Mouse (Mus musculus) heart, adult 11 months (tissue): ENCODE measurements around the gene Gm4307.
A peak's percentile ranks its signal among the peaks of the same experiment; 100 is the strongest.
"Not testable (repeated sequence)": the region's sequence is repeated elsewhere in the genome, so short reads cannot be mapped to it uniquely, and the experiment has no call there.

Source experiments
- DNase-seq: peaks from one replicate; pipeline ENCODE4 v3.0.0; 2022

The Gm4307 gene

GRCm38 (mm10) chr10:100361038-100361437, at the start of gene Gm4307:
Gene Gm4307 (plus strand): TSS chr10:100361338.
- DNase-seq = not testable (repeated sequence)

GRCm38 (mm10) chr10:100335376-100335775, 25.8 kb upstream of the Gm4307 start, which contains the start of gene Gm4301:
Gene Gm4301 (plus strand): TSS chr10:100335676.
- DNase-seq = not testable (repeated sequence)

GRCm38 (mm10) chr10:100340536-100340935, 20.6 kb upstream of the Gm4307 start, which contains the start of gene Gm4302:
Gene Gm4302 (plus strand): TSS chr10:100340836.
- not testable (repeated sequence) for DNase-seq

- not testable (repeated sequence) for DNase-seq
Observed at GRCm38 (mm10) chr10:100345672-100346071, 15.5 kb upstream of the Gm4307 start, which contains the start of gene Gm4303. Gene Gm4303 (plus strand): TSS chr10:100345972.

- not testable (repeated sequence) for DNase-seq
Observed at GRCm38 (mm10) chr10:100350793-100351192, 10.3 kb upstream of the Gm4307 start, which contains the start of gene Gm4305. Gene Gm4305 (plus strand): TSS chr10:100351093.

- peak; percentile 92 for DNase-seq
Observed at GRCm38 (mm10) chr10:100356841-100357240, 4.3 kb upstream of the Gm4307 start.

GRCm38 (mm10) chr10:100382460-100382859, 21.3 kb downstream of the Gm4307 start, which contains the start of gene Gm4312:
Gene Gm4312 (minus strand): TSS chr10:100382560.
- DNase-seq = not testable (repeated sequence)

- not testable (repeated sequence) for DNase-seq
Observed at GRCm38 (mm10) chr10:100402301-100402700, 41.2 kb downstream of the Gm4307 start.
